Mouse (Mus musculus) intestine, embryonic 16.5 days (tissue): ENCODE results near the gene Rorc. TPM values are rescaled to one million over a fixed set of nuclear protein-coding genes. Genes with fewer than 3 reads are reported as not detected.

Experiments
- ATAC-seq: fragments of 200-750 bp; cut with Nextera tagmentation; 2 replicates; pipeline ENCODE4 v1.8.0; 2017; ENCODE audit warnings: moderate TSS enrichment, moderate library complexity
- H3K27ac ChIP-seq: fragments of 300-500 bp; sonication (generic); 2 replicates; pipeline ENCODE4 v1.5.1; 2014; ENCODE audit warnings: mild to moderate bottlenecking, low read length
- H3K27me3 ChIP-seq: fragments of 300-500 bp; sonication (generic); replicated peaks from 2 replicates; pipeline ENCODE4 v1.6.1; 2014; ENCODE audit warnings: low read length, control low read depth, mixed read lengths; ENCODE audit not compliant: control insufficient read depth, insufficient read depth
- H3K36me3 ChIP-seq: fragments of 300-500 bp; sonication (generic); 2 replicates; pipeline ENCODE4 v1.6.1; 2014; ENCODE audit warnings: low read length, control low read depth; ENCODE audit not compliant: control insufficient read depth, insufficient read depth
- H3K4me1 ChIP-seq: fragments of 300-500 bp; sonication (generic); 2 replicates; pipeline ENCODE4 v1.6.1; 2014; ENCODE audit warnings: low read length, control low read depth, mixed read lengths; ENCODE audit not compliant: control insufficient read depth, insufficient read depth
- H3K4me2 ChIP-seq: fragments of 300-500 bp; sonication (generic); 2 replicates; pipeline ENCODE4 v1.6.1; 2014; ENCODE audit warnings: low read depth, low read length, control low read depth
- H3K4me3 ChIP-seq: fragments of 300-500 bp; sonication (generic); 2 replicates; pipeline ENCODE4 v1.5.1; 2014; ENCODE audit warnings: mild to moderate bottlenecking, low read length
- H3K9ac ChIP-seq: fragments of 300-500 bp; sonication (generic); 2 replicates; pipeline ENCODE4 v1.6.1; 2014; ENCODE audit warnings: low read depth, low read length
- H3K9me3 ChIP-seq: fragments of 300-500 bp; sonication (generic); 2 replicates; pipeline ENCODE4 v1.6.1; 2016; ENCODE audit warnings: low read length, control low read depth; ENCODE audit not compliant: control insufficient read depth
- WGBS: fragments of 180-500 bp; shearing (Covaris S2); extraction: QIAGEN DNeasy Blood & Tissue Kit; methylation state at CpG from one replicate; pipeline ENCODE4 v1.1.7; 2014; 5-methylcytosine and 5-hydroxymethylcytosine counted together
- polyA plus RNA-seq: library from polyadenylated mRNA; unstranded; fragments of >200 nt; fragmentation: Nextera tagmentation; extraction: Ambion mirVana; gene quantifications from 2 replicates; pipeline ENCODE4 v1.2.1, GENCODE M21; 2015

Gene Rorc
- polyA plus RNA-seq, 1 experiment from 2014 or later: 11.8 TPM

GRCm38 (mm10) chr3:94398943-94399481 lies 26.4 kb downstream of the Rorc start:
- 4% methylated on average over 20 of the region's 20 CpGs for WGBS
- H3K9me3 ChIP-seq: no peaks in the 10 kb centered on the region
- H3K9ac ChIP-seq: peak overlapping the region; percentile 36; the same call in 1 of the 2 replicates

GRCm38 (mm10) chr3:94399663-94400310 lies 27.2 kb downstream of the Rorc start:
- WGBS: 44% methylated on average over 5 of the region's 5 CpGs

More at GRCm38 (mm10) chr3:94398943-94399481, 26.4 kb downstream of the Rorc start:
- ATAC-seq: no peak
- Histone ChIP-seq H3K27ac (no peak overlapping the region), H3K4me3 (peak overlapping the region; percentile 22), H3K27me3 (peaks cover 16% of the 10 kb centered on the region; the same call in 1 of the 2 replicates), H3K4me1 (peaks cover 10% of the 10 kb centered on the region; the same call in 1 of the 2 replicates), H3K4me2 (peak overlapping the region; percentile 41), H3K36me3 (no peaks in the 10 kb centered on the region)

GRCm38 (mm10) chr3:94402451-94402850 lies 29.9 kb downstream of the Rorc start:
- Histone ChIP-seq H3K9ac (no peak overlapping the region), H3K4me3 (no peak overlapping the region), H3K27ac (no peak overlapping the region), H3K9me3 (no peaks in the 10 kb centered on the region), H3K4me1 (peaks cover 12% of the 10 kb centered on the region; the same call in 1 of the 2 replicates), H3K27me3 (peaks cover 16% of the 10 kb centered on the region; the same call in 1 of the 2 replicates), H3K4me2 (no peak overlapping the region), H3K36me3 (no peaks in the 10 kb centered on the region)
- no peak for ATAC-seq
- 61% methylated on average over 8 of the region's 8 CpGs for WGBS

More at GRCm38 (mm10) chr3:94399663-94400310, 27.2 kb downstream of the Rorc start:
- Histone ChIP-seq H3K4me1 (peaks cover 12% of the 10 kb centered on the region; the same call in 1 of the 2 replicates), H3K4me3 (no peak overlapping the region), H3K4me2 (no peak overlapping the region), H3K27ac (no peak overlapping the region), H3K9me3 (no peaks in the 10 kb centered on the region), H3K36me3 (no peaks in the 10 kb centered on the region), H3K9ac (no peak overlapping the region), H3K27me3 (peaks cover 16% of the 10 kb centered on the region; the same call in 1 of the 2 replicates)
- no peak for ATAC-seq

- no peak overlapping the region for H3K9ac ChIP-seq
- ATAC-seq: no peak
- H3K27ac ChIP-seq: no peak overlapping the region
- no peak overlapping the region for H3K4me2 ChIP-seq
- H3K4me1 ChIP-seq: 0 out of 2 replicates have a peak, but pooled peaks cover 4% of the 10 kb centered on the region
- no peaks in the 10 kb centered on the region for H3K9me3 ChIP-seq
- no peak overlapping the region for H3K4me3 ChIP-seq
- 27% methylated on average over 7 of the region's 7 CpGs for WGBS
- H3K27me3 ChIP-seq: peaks cover 12% of the 10 kb centered on the region; the same call in 1 of the 2 replicates
- H3K36me3 ChIP-seq: no peaks in the 10 kb centered on the region
Observed at GRCm38 (mm10) chr3:94404366-94405054, 31.9 kb downstream of the Rorc start.

GRCm38 (mm10) chr3:94405561-94405960 lies 33.0 kb downstream of the Rorc start:
- H3K9me3 ChIP-seq: no peaks in the 10 kb centered on the region
- 54% methylated on average over 4 of the region's 4 CpGs for WGBS
- H3K4me1 ChIP-seq: 0 out of 2 replicates have a peak, but pooled peaks cover 4% of the 10 kb centered on the region
- no peak overlapping the region for H3K9ac ChIP-seq
- H3K27ac ChIP-seq: no peak overlapping the region
- H3K4me2 ChIP-seq: no peak overlapping the region
- H3K4me3 ChIP-seq: no peak overlapping the region
- no peaks in the 10 kb centered on the region for H3K36me3 ChIP-seq
- no peak for ATAC-seq
- peaks cover 3% of the 10 kb centered on the region; the same call in 1 of the 2 replicates for H3K27me3 ChIP-seq

GRCm38 (mm10) chr3:94412530-94412929 lies 39.9 kb downstream of the Rorc start:
- Histone ChIP-seq H3K4me2 (peak overlapping the region; percentile 86), H3K9ac (peak overlapping the region; percentile 62), H3K4me3 (peak overlapping the region; percentile 60), H3K36me3 (no peaks in the 10 kb centered on the region), H3K27ac (no peak overlapping the region), H3K27me3 (no peaks in the 10 kb centered on the region), H3K9me3 (no peaks in the 10 kb centered on the region), H3K4me1 (peaks cover 5% of the 10 kb centered on the region; the same call in 1 of the 2 replicates)
- peak; percentile 67 for ATAC-seq
- WGBS: 5% methylated on average over 25 of the region's 25 CpGs

GRCm38 (mm10) chr3:94413031-94413679 lies 40.6 kb downstream of the Rorc start, which contains the start of gene Tdrkh:
Gene Tdrkh (plus strand): TSS chr3:94413273.
- no peaks in the 10 kb centered on the region for H3K36me3 ChIP-seq
- peak within 1 kb of the TSS; percentile 62 for H3K9ac ChIP-seq
- H3K9me3 ChIP-seq: no peaks in the 10 kb centered on the region
- no peaks in the 10 kb centered on the region for H3K27me3 ChIP-seq
- H3K4me2 ChIP-seq: peak within 1 kb of the TSS; percentile 86
- WGBS: 8% methylated on average over 52 of the region's 52 CpGs
- no peak within 1 kb of the TSS for H3K27ac ChIP-seq
- peak within 1 kb of the TSS; percentile 60 for H3K4me3 ChIP-seq
- ATAC-seq: peak; percentile 99
- peaks cover 5% of the 10 kb centered on the region; the same call in 1 of the 2 replicates for H3K4me1 ChIP-seq

GRCm38 (mm10) chr3:94430980-94431379 lies 58.4 kb downstream of the Rorc start:
- Histone ChIP-seq H3K9me3 (no peaks in the 10 kb centered on the region), H3K27me3 (no peaks in the 10 kb centered on the region), H3K36me3 (no peaks in the 10 kb centered on the region), H3K4me3 (no peak overlapping the region), H3K4me1 (no peaks in the 10 kb centered on the region), H3K27ac (no peak overlapping the region), H3K9ac (no peak overlapping the region), H3K4me2 (no peak overlapping the region)
- WGBS: 54% methylated on average over 2 of the region's 2 CpGs
- ATAC-seq: no peak

GRCm38 (mm10) chr3:94434305-94434704 lies 61.7 kb downstream of the Rorc start:
- H3K27ac ChIP-seq: no peak overlapping the region
- no peak for ATAC-seq
- no peak overlapping the region for H3K4me3 ChIP-seq
- H3K9me3 ChIP-seq: no peaks in the 10 kb centered on the region
- no peaks in the 10 kb centered on the region for H3K27me3 ChIP-seq
- no peak overlapping the region for H3K9ac ChIP-seq
- H3K36me3 ChIP-seq: no peaks in the 10 kb centered on the region
- no peak overlapping the region for H3K4me2 ChIP-seq
- 51% methylated on average over 2 of the region's 2 CpGs for WGBS
- no peaks in the 10 kb centered on the region for H3K4me1 ChIP-seq
